Comparison of ENCODE assay signal across 20 mouse cellular contexts in the genomic region with DNA sequence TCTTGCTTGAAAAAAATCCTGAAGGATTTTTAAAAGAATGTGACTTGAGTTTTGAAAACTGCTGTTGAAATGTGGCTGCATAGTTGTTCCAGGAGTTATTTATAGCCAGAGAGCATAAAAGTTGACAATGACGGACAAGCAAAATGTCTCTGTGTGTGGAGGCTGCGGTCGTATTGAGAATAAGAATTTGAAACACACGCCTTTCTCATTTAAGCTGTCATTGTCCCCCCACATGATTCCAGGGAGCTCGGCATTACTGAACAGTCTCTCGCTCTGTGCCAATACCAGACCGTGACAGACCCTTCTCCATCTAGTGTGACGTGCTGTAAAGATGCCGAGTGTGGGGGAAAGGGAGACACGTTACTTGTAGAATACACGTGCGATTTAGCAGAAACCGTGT.
DNase-seq lines count a peak whose midpoint lies in the region; ATAC-seq and TF ChIP-seq lines count a peak whose summit lies in the region.
"Had no signal": no experiment of that assay in that cellular context is flagged by ENCODE, and none has a peak within 500 bp of the region (broad histone marks: within the 10 kb centered on the region; RNA-seq: fewer than 3 reads in every experiment).

No protein-coding gene starts in this region.

- H3K9ac ChIP-seq in embryonic facial prominence, embryonic 14.5 days (ENCODE audit: low read depth, low read length): no peak overlapping the region
- peak overlapping the region; percentile 52; the same call in 1 of the 2 replicates for H3K9ac ChIP-seq in heart, embryonic 13.5 days
- H3K9ac ChIP-seq in stomach, embryonic 15.5 days: no peak overlapping the region
- H3K9ac ChIP-seq in stomach, postnatal 0 days (ENCODE audit: low read length): no peak overlapping the region
- H3K9ac ChIP-seq in hindbrain, embryonic 16.5 days (ENCODE audit: low read depth, low read length): no peak overlapping the region
- H3K9ac ChIP-seq: embryonic facial prominence, embryonic 12.5 days; hindbrain, embryonic 12.5 days; intestine, embryonic 15.5 days; kidney, embryonic 15.5 days; liver, embryonic 13.5 days; lung, embryonic 15.5 days; neural tube, embryonic 12.5 days had no signal

- H3K36me3 ChIP-seq in embryonic facial prominence, embryonic 14.5 days (ENCODE audit: control insufficient read depth, insufficient read depth, low read length): no peaks in the 10 kb centered on the region
- no peaks in the 10 kb centered on the region for H3K36me3 ChIP-seq in embryonic facial prominence, embryonic 10.5 days (replicated peaks)
- no peaks in the 10 kb centered on the region for H3K36me3 ChIP-seq in heart, embryonic 13.5 days
- H3K36me3 ChIP-seq in stomach, embryonic 15.5 days: no peaks in the 10 kb centered on the region
- H3K36me3 ChIP-seq in stomach, postnatal 0 days (ENCODE audit: control insufficient read depth, insufficient read depth, low read length): no peaks in the 10 kb centered on the region
- H3K36me3 ChIP-seq in hindbrain, embryonic 16.5 days (ENCODE audit: control insufficient read depth, insufficient read depth, low read length): no peaks in the 10 kb centered on the region
- H3K36me3 ChIP-seq: embryonic facial prominence, embryonic 12.5 days; hindbrain, embryonic 12.5 days; intestine, embryonic 15.5 days; kidney, embryonic 15.5 days; liver, embryonic 13.5 days; lung, embryonic 15.5 days; midbrain, embryonic 10.5 days; neural tube, embryonic 12.5 days had no signal

- no peaks in the 10 kb centered on the region for H3K9me3 ChIP-seq in embryonic facial prominence, embryonic 14.5 days (ENCODE audit: control insufficient read depth, low read length)
- H3K9me3 ChIP-seq in embryonic facial prominence, embryonic 10.5 days: no peaks in the 10 kb centered on the region
- no peaks in the 10 kb centered on the region for H3K9me3 ChIP-seq in heart, embryonic 13.5 days
- H3K9me3 ChIP-seq in stomach, embryonic 15.5 days: no peaks in the 10 kb centered on the region
- H3K9me3 ChIP-seq in stomach, postnatal 0 days (ENCODE audit: control insufficient read depth, low read length): no peaks in the 10 kb centered on the region
- H3K9me3 ChIP-seq in hindbrain, embryonic 16.5 days (ENCODE audit: control insufficient read depth, low read length): no peaks in the 10 kb centered on the region
- H3K9me3 ChIP-seq: embryonic facial prominence, embryonic 12.5 days; hindbrain, embryonic 12.5 days; intestine, embryonic 15.5 days; kidney, embryonic 15.5 days; liver, embryonic 13.5 days; lung, embryonic 15.5 days; midbrain, embryonic 10.5 days; neural tube, embryonic 12.5 days had no signal

- no peak for TF ChIP-seq CTCF in stomach, postnatal 0 days (IDR thresholded peaks at IDR 0.05; ENCODE audit: low read depth)

- peaks cover 11% of the 10 kb centered on the region for H3K4me1 ChIP-seq in embryonic facial prominence, embryonic 14.5 days (ENCODE audit: control insufficient read depth, insufficient read depth, low read length)
- H3K4me1 ChIP-seq in embryonic facial prominence, embryonic 10.5 days: peaks cover 7% of the 10 kb centered on the region; the same call in 1 of the 2 replicates
- peaks cover 11% of the 10 kb centered on the region for H3K4me1 ChIP-seq in heart, embryonic 13.5 days
- H3K4me1 ChIP-seq in stomach, embryonic 15.5 days: no peaks in the 10 kb centered on the region
- H3K4me1 ChIP-seq in stomach, postnatal 0 days (replicated peaks; ENCODE audit: control insufficient read depth, insufficient read depth): no peaks in the 10 kb centered on the region
- no peaks in the 10 kb centered on the region for H3K4me1 ChIP-seq in hindbrain, embryonic 16.5 days (ENCODE audit: control insufficient read depth, insufficient read depth, low read depth, low read length)
- H3K4me1 ChIP-seq: hindbrain, embryonic 12.5 days; intestine, embryonic 15.5 days; liver, embryonic 13.5 days; lung, embryonic 15.5 days; midbrain, embryonic 10.5 days; neural tube, embryonic 12.5 days had no signal

- 43% methylated on average over 13 of the region's 13 CpGs for WGBS in embryonic facial prominence, embryonic 14.5 days
- WGBS in embryonic facial prominence, embryonic 10.5 days: 82% methylated on average over 13 of the region's 13 CpGs
- 44% methylated on average over 13 of the region's 13 CpGs for WGBS in heart, embryonic 13.5 days
- 51% methylated on average over 13 of the region's 13 CpGs for WGBS in stomach, embryonic 15.5 days
- WGBS in stomach, postnatal 0 days: 48% methylated on average over 13 of the region's 13 CpGs
- 59% methylated on average over 13 of the region's 13 CpGs for WGBS in hindbrain, embryonic 16.5 days

- H3K4me3 ChIP-seq in embryonic facial prominence, embryonic 14.5 days (ENCODE audit: low read depth, low read length): no peak overlapping the region
- no peak overlapping the region for H3K4me3 ChIP-seq in embryonic facial prominence, embryonic 10.5 days
- no peak overlapping the region for H3K4me3 ChIP-seq in heart, embryonic 13.5 days
- H3K4me3 ChIP-seq in stomach, embryonic 15.5 days (replicated peaks): no peak overlapping the region
- no peak overlapping the region for H3K4me3 ChIP-seq in stomach, postnatal 0 days (ENCODE audit: low read depth, low read length)
- H3K4me3 ChIP-seq in hindbrain, embryonic 16.5 days (ENCODE audit: low read length): no peak overlapping the region
- H3K4me3 ChIP-seq: embryonic facial prominence, embryonic 12.5 days; hindbrain, embryonic 12.5 days; intestine, embryonic 15.5 days; kidney, embryonic 15.5 days; liver, embryonic 13.5 days; lung, embryonic 15.5 days; midbrain, embryonic 10.5 days; neural tube, embryonic 12.5 days had no signal

- DNase-seq in embryonic facial prominence, embryonic 14.5 days (ENCODE audit: low spot score): peak; percentile 67
- DNase-seq in embryonic facial prominence, embryonic 10.5 days (ENCODE audit: low spot score): no peak
- no peak for DNase-seq in heart, postnatal 36 days
- DNase-seq in stomach, postnatal 0 days (ENCODE audit: low spot score): no peak
- no peak for DNase-seq in adrenal gland, adult (ENCODE audit: inconsistent age in 2 of 2, low spot score in 1 of 2)
- DNase-seq: adrenal gland, adult 8-10 months; cerebellum, adult 18-20 months; layer of hippocampus, adult 9-11 months; liver, embryonic 13.5 days; spleen, adult 18-20 months had no signal

- no peak for ATAC-seq in embryonic facial prominence, embryonic 14.5 days (ENCODE audit: low read depth)
- ATAC-seq in heart, embryonic 13.5 days (ENCODE audit: extremely low read depth, insufficient number of reproducible peaks, low FRiP score, low TSS enrichment): no peak
- no peak for ATAC-seq in stomach, embryonic 15.5 days (ENCODE audit: insufficient read depth, low FRiP score, low read depth)
- ATAC-seq in stomach, postnatal 0 days (ENCODE audit: low FRiP score, low TSS enrichment): no peak
- no peak for ATAC-seq in hindbrain, embryonic 16.5 days
- ATAC-seq: intestine, embryonic 15.5 days had no signal

- H3K27me3 ChIP-seq in embryonic facial prominence, embryonic 14.5 days (replicated peaks; ENCODE audit: control insufficient read depth, insufficient read depth, low read length): no peaks in the 10 kb centered on the region; the same call in 1 of the 2 replicates
- no peaks in the 10 kb centered on the region; the same call in 1 of the 2 replicates for H3K27me3 ChIP-seq in embryonic facial prominence, embryonic 10.5 days (replicated peaks; ENCODE audit: low read depth, poor library complexity, severe bottlenecking)
- no peaks in the 10 kb centered on the region for H3K27me3 ChIP-seq in heart, embryonic 13.5 days (replicated peaks)
- H3K27me3 ChIP-seq in stomach, embryonic 15.5 days (replicated peaks): 0 out of 2 replicates have a peak, but pooled peaks cover 3% of the 10 kb centered on the region
- H3K27me3 ChIP-seq in stomach, postnatal 0 days (ENCODE audit: control insufficient read depth, insufficient read depth, low read length): no peaks in the 10 kb centered on the region
- no peaks in the 10 kb centered on the region for H3K27me3 ChIP-seq in hindbrain, embryonic 16.5 days (replicated peaks; ENCODE audit: control insufficient read depth, insufficient read depth, low read length)
- H3K27me3 ChIP-seq: embryonic facial prominence, embryonic 12.5 days; hindbrain, embryonic 12.5 days; intestine, embryonic 15.5 days; kidney, embryonic 15.5 days; lung, embryonic 15.5 days; neural tube, embryonic 12.5 days had no signal

- intact Hi-C loops in heart, postnatal 36 days (cut with DNase I): no loop called here

- no peak for TF ChIP-seq EP300 in stomach, postnatal 0 days (optimal IDR thresholded peaks at IDR 0.05)

- H3K4me2 ChIP-seq in embryonic facial prominence, embryonic 14.5 days (ENCODE audit: low read depth, low read length): no peak overlapping the region
- peak overlapping the region; percentile 51 for H3K4me2 ChIP-seq in heart, embryonic 13.5 days
- H3K4me2 ChIP-seq in stomach, embryonic 15.5 days: no peak overlapping the region
- no peak overlapping the region for H3K4me2 ChIP-seq in stomach, postnatal 0 days (replicated peaks; ENCODE audit: low read depth)
- H3K4me2 ChIP-seq in hindbrain, embryonic 16.5 days (ENCODE audit: low read length): no peak overlapping the region
- H3K4me2 ChIP-seq: embryonic facial prominence, embryonic 12.5 days; hindbrain, embryonic 12.5 days; intestine, embryonic 15.5 days; kidney, embryonic 15.5 days; liver, embryonic 13.5 days; lung, embryonic 15.5 days; neural tube, embryonic 12.5 days had no signal

- H3K27ac ChIP-seq in embryonic facial prominence, embryonic 14.5 days (replicated peaks; ENCODE audit: low read depth, low read length): no peak overlapping the region
- no peak overlapping the region for H3K27ac ChIP-seq in embryonic facial prominence, embryonic 10.5 days (replicated peaks)
- H3K27ac ChIP-seq in heart, embryonic 13.5 days (replicated peaks): peak overlapping the region; percentile 78
- 0 out of 2 replicates have a peak overlapping the region, but pooled peaks have one; percentile 7 for H3K27ac ChIP-seq in stomach, embryonic 15.5 days
- H3K27ac ChIP-seq in stomach, postnatal 0 days (replicated peaks): no peak overlapping the region
- H3K27ac ChIP-seq in hindbrain, embryonic 16.5 days (ENCODE audit: low read depth, low read length): no peak overlapping the region
- H3K27ac ChIP-seq: embryonic facial prominence, embryonic 12.5 days; hindbrain, embryonic 12.5 days; intestine, embryonic 15.5 days; kidney, embryonic 15.5 days; liver, embryonic 13.5 days; lung, embryonic 15.5 days; midbrain, embryonic 10.5 days; neural tube, embryonic 12.5 days had no signal

Comparison
In these comparisons a context has a peak if more than half of its experiments do, and no peak if none do; other contexts are left out.
1. H3K27ac ChIP-seq: peak in heart, embryonic 13.5 days (single experiment) and stomach, embryonic 15.5 days (single experiment); none in embryonic facial prominence, embryonic 14.5 days (single experiment), embryonic facial prominence, embryonic 10.5 days (single experiment), stomach, postnatal 0 days (single experiment) and hindbrain, embryonic 16.5 days (single experiment).